Mouse (Mus musculus) kidney, adult 2 months (tissue): ENCODE results near the gene Ppp4r1. TPM values are rescaled to one million over a fixed set of nuclear protein-coding genes. Genes with fewer than 3 reads are reported as not detected.

Experiments used
- DNase-seq: peaks from one replicate; pipeline ENCODE4 v3.0.0; 2021
- H3K27ac ChIP-seq: fragments of 200-500 bp; 2 replicates; pipeline ENCODE4 v1.5.1; 2012; ENCODE audit warnings: low read depth, low read length, control low read depth, inconsistent platforms; ENCODE audit not compliant: insufficient read depth
- H3K27me3 ChIP-seq: fragments of 200-500 bp; replicated peaks from 2 replicates; pipeline ENCODE4 v1.6.1; 2012; ENCODE audit warnings: mild to moderate bottlenecking, moderate library complexity, low read length, inconsistent platforms; ENCODE audit not compliant: control insufficient read depth, insufficient read depth
- H3K36me3 ChIP-seq: fragments of 200-500 bp; 2 replicates; pipeline ENCODE4 v1.6.1; 2012; ENCODE audit warnings: mild to moderate bottlenecking, moderate library complexity, low read length, inconsistent platforms; ENCODE audit not compliant: control insufficient read depth, insufficient read depth
- H3K4me1 ChIP-seq: fragments of 200-500 bp; 2 replicates; pipeline ENCODE4 v1.6.1; 2011; ENCODE audit warnings: low read length; ENCODE audit not compliant: control insufficient read depth, insufficient read depth
- H3K4me3 ChIP-seq: fragments of 200-500 bp; 2 replicates; pipeline ENCODE4 v1.5.1; 2011; ENCODE audit warnings: mild to moderate bottlenecking, low read depth, low read length, control low read depth; ENCODE audit not compliant: insufficient read depth
- CTCF ChIP-seq: fragments of 200-500 bp; conservative IDR thresholded peaks from 2 replicates; pipeline ENCODE4 v1.5.1; 2011; ENCODE audit warnings: low read depth, mild to moderate bottlenecking, control low read depth, low read length, moderate library complexity, mixed read lengths; ENCODE audit not compliant: insufficient read depth, insufficient read length
- POLR2A ChIP-seq: fragments of 200-500 bp; IDR thresholded peaks from one replicate; pipeline ENCODE4 v1.6.1; 2011; ENCODE audit warnings: low read depth, low read length, control low read depth
- WGBS: fragments of 180-500 bp; shearing (Covaris S2); methylation state at CpG from one replicate; pipeline ENCODE4 v1.1.7; 2018; 5-methylcytosine and 5-hydroxymethylcytosine counted together
- polyA plus RNA-seq: library from polyadenylated mRNA; depleted of rRNA; stranded (reverse); fragments of >200 nt; gene quantifications from 2 replicates; pipeline ENCODE4 v1.2.3, GENCODE M21; 2012

The Ppp4r1 gene
- polyA plus RNA-seq, 1 experiment: 34.3 TPM

- Histone ChIP-seq H3K4me1 (0 out of 2 replicates have a peak, but pooled peaks cover 2% of the 10 kb centered on the region), H3K27me3 (no peaks in the 10 kb centered on the region), H3K27ac (no peak within 1 kb of the TSS; the same call in 1 of the 2 replicates), H3K36me3 (no peaks in the 10 kb centered on the region), H3K4me3 (peak within 1 kb of the TSS; percentile 58)
- TF ChIP-seq POLR2A (no peak), CTCF (no peak)
- WGBS: 1% methylated on average over 73 of the region's 75 CpGs
- DNase-seq: peak; percentile 91
These were observed 10.1 kb upstream of the Ppp4r1 start, which contains the start of gene Rab31 for GRCm38 (mm10) chr17:65771951-65772934. Gene Rab31, minus strand, starts transcription at chr17:65772752.

GRCm38 (mm10) chr17:65773617-65774016 is 8.8 kb upstream of the Ppp4r1 start:
- Histone ChIP-seq H3K4me3 (no peak overlapping the region), H3K36me3 (no peaks in the 10 kb centered on the region), H3K4me1 (0 out of 2 replicates have a peak, but pooled peaks cover 2% of the 10 kb centered on the region), H3K27ac (no peak overlapping the region), H3K27me3 (no peaks in the 10 kb centered on the region)
- peak; percentile 38 for DNase-seq
- TF ChIP-seq POLR2A (no peak), CTCF (peak; percentile 42; the same call in 1 of the 2 replicates)
- WGBS: 83% methylated on average over 4 of the region's 4 CpGs

DNA sequence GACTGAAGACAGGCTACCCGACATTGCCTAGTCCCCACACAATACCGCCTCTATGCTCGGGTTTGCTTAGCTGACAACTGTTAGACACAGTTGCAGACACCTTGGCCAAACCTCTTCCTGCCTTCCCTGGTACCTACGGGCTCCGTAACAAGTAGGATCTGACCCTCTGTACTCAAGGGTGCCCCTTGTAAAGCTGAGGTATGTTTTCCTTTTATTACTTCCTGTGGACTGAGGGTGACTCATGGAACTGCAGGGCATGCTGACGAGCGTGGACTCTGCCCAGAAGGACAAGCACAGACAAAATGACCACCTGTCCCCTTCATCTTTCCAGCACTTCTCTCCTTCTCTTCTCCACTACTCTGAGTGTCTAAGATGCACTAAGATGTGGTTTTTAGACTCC is 7.9 kb upstream of the Ppp4r1 start:
- TF ChIP-seq CTCF (no peak), POLR2A (no peak)
- H3K27ac ChIP-seq: no peak overlapping the region
- peak; percentile 31 for DNase-seq
- no peaks in the 10 kb centered on the region for H3K27me3 ChIP-seq
- 44% methylated on average over 7 of the region's 7 CpGs for WGBS
- no peaks in the 10 kb centered on the region for H3K4me1 ChIP-seq
- no peaks in the 10 kb centered on the region for H3K36me3 ChIP-seq
- H3K4me3 ChIP-seq: no peak overlapping the region

GRCm38 (mm10) chr17:65776228-65776627 is 6.1 kb upstream of the Ppp4r1 start:
- no peak overlapping the region for H3K4me3 ChIP-seq
- DNase-seq: no peak
- no peaks in the 10 kb centered on the region for H3K36me3 ChIP-seq
- no peak overlapping the region for H3K27ac ChIP-seq
- no peak for TF ChIP-seq CTCF
- TF ChIP-seq POLR2A: no peak
- WGBS: 90% methylated on average over 1 of the region's 1 CpGs
- H3K27me3 ChIP-seq: no peaks in the 10 kb centered on the region
- H3K4me1 ChIP-seq: no peaks in the 10 kb centered on the region

GRCm38 (mm10) chr17:65777461-65777860 is 4.9 kb upstream of the Ppp4r1 start:
- H3K4me1 ChIP-seq: no peaks in the 10 kb centered on the region
- no peak overlapping the region for H3K4me3 ChIP-seq
- TF ChIP-seq POLR2A (no peak), CTCF (no peak)
- no peak for DNase-seq
- H3K36me3 ChIP-seq: no peaks in the 10 kb centered on the region
- WGBS: 86% methylated on average over 4 of the region's 4 CpGs
- no peaks in the 10 kb centered on the region for H3K27me3 ChIP-seq
- no peak overlapping the region for H3K27ac ChIP-seq

DNA sequence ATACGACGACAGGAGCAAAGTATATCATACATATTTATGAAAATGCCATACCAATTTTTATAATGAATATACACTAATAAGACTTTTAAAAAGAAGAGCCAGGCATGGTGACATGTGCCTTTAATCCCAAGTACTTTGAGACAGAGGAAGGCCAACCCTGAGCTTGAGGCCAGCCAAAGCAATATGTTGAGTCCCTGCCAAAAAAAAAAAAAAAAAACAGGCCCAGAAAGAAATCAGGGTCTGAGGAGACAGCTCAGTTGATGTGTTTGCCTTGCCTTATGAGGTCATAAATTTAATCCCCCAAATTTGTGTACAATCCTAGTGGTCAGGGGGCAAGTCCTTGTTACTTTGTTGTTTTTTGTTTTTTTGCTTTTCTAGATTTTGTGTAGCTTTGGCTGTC is 1.4 kb upstream of the Ppp4r1 start:
- 0 out of 2 replicates have a peak, but pooled peaks cover 8% of the 10 kb centered on the region for H3K4me1 ChIP-seq
- WGBS: 96% methylated on average over 2 of the region's 2 CpGs

More for the DNA sequence above, 1.4 kb upstream of the Ppp4r1 start:
- DNase-seq: no peak
- Histone ChIP-seq H3K27me3 (no peaks in the 10 kb centered on the region), H3K4me3 (no peak overlapping the region), H3K27ac (no peak overlapping the region), H3K36me3 (no peaks in the 10 kb centered on the region)
- TF ChIP-seq CTCF: no peak
- no peak for TF ChIP-seq POLR2A
